In the genomic region with DNA sequence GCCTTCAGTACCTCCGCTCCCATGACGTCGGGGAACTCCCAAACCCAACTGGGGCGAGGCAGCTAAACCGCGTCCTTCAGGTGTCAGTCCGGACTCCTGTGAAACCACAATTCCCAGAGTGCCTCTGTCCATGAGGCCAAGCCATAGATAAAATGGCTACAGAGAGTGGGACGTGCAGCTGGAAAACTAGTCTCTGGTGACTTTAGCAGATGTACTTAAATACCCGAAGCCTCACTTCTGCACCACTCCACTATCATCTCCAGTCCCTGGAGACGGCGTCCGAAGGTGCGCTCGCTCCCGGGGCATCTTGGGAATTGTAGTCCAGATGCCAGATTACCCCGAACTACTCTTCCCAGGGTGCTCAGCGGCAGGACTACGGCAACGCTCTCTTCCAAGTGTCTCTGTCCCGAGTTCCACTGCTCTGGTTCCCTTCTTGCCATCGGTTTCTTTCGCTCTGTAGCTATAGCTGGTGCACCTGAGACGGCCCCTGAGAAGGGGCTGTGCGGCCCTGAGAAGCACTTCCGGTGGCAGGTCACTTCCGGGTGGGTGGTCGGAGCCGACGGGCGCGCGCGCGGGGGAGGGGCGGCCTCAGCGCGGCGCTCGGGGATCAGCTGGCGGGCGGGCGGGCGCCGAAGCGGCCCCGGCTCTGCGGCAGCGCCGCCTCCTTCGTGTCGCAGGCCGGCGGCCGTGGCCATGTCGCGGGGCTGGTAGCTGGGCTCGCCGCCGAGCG, we compare ENCODE assay signal across 8 mouse cellular contexts. TPM values are rescaled to one million over a fixed set of nuclear protein-coding genes. Genes with fewer than 3 reads are reported as not detected.
A peak's percentile ranks its signal among the peaks of the same experiment; 100 is the strongest.
DNase-seq lines count a peak whose midpoint lies in the region; ATAC-seq and TF ChIP-seq lines count a peak whose summit lies in the region.

A gene (plus strand): TSS at position 603 of the 730 bp plus-strand sequence.

- peaks cover 9% of the 10 kb centered on the region for H3K36me3 ChIP-seq in forebrain, embryonic 10.5 days (replicated peaks)
- H3K36me3 ChIP-seq in heart, embryonic 15.5 days, result no peaks in the 10 kb centered on the region
- H3K36me3 ChIP-seq in liver, embryonic 14.5 days (replicated peaks; ENCODE audit: control insufficient read depth, insufficient read depth, low read depth), result no peaks in the 10 kb centered on the region
- no peaks in the 10 kb centered on the region; the same call in 1 of the 2 replicates for H3K36me3 ChIP-seq in neural tube, embryonic 11.5 days (ENCODE audit: control insufficient read depth, insufficient read depth, low read length)
- H3K36me3 ChIP-seq in stomach, postnatal 0 days (ENCODE audit: control insufficient read depth, insufficient read depth, low read length), result no peaks in the 10 kb centered on the region

- peak; percentile 84 for DNase-seq in c-Kit-negative CD71-positive TER-119-positive erythroid progenitor cells, embryonic 14.5 days (ENCODE audit: low read depth, low spot score)
- peak; percentile 91 for DNase-seq in forebrain, embryonic 10.5 days (ENCODE audit: extremely low spot score, low spot score)
- DNase-seq in kidney, postnatal 25 days, result peak; percentile 88 to 94
- DNase-seq in liver, embryonic 14.5 days (ENCODE audit: low read depth in 3 of 3, low spot score in 3 of 3), result peak; percentile 75 to 84 (median 77)
- DNase-seq in neural tube, embryonic 11.5 days (ENCODE audit: low spot score), result peak; percentile 93
- peak; percentile 91 for DNase-seq in stomach, postnatal 0 days (ENCODE audit: low spot score)

- H3K9ac ChIP-seq in heart, embryonic 15.5 days, result peak within 1 kb of the TSS; percentile 98
- H3K9ac ChIP-seq in liver, embryonic 14.5 days (replicated peaks), result peak within 1 kb of the TSS; percentile 89
- peak within 1 kb of the TSS; percentile 87 for H3K9ac ChIP-seq in neural tube, embryonic 11.5 days (ENCODE audit: low read length)
- peak within 1 kb of the TSS; percentile 85 for H3K9ac ChIP-seq in stomach, postnatal 0 days (ENCODE audit: low read length)

- peaks cover 35% of the 10 kb centered on the region for H3K4me1 ChIP-seq in forebrain, embryonic 10.5 days
- peaks cover 40% of the 10 kb centered on the region for H3K4me1 ChIP-seq in heart, embryonic 15.5 days (replicated peaks)
- peaks cover 25 to 30% of the 10 kb centered on the region in 2 experiments for H3K4me1 ChIP-seq in liver, embryonic 14.5 days (replicated peaks; ENCODE audit: control insufficient read depth in 2 of 2, insufficient read depth in 2 of 2, low read length in 1 of 2)
- peaks cover 23% of the 10 kb centered on the region for H3K4me1 ChIP-seq in neural tube, embryonic 11.5 days (ENCODE audit: control insufficient read depth, insufficient read depth, low read length)
- H3K4me1 ChIP-seq in stomach, postnatal 0 days (replicated peaks; ENCODE audit: control insufficient read depth, insufficient read depth), result peaks cover 4% of the 10 kb centered on the region

- H3K27ac ChIP-seq in forebrain, embryonic 10.5 days, result peak within 1 kb of the TSS; percentile 96
- H3K27ac ChIP-seq in heart, embryonic 15.5 days, result peak within 1 kb of the TSS; percentile 99
- H3K27ac ChIP-seq in liver, embryonic 14.5 days, result peak within 1 kb of the TSS; percentile 80
- H3K27ac ChIP-seq in neural tube, embryonic 11.5 days (ENCODE audit: low read depth, low read length), result peak within 1 kb of the TSS; percentile 90
- peak within 1 kb of the TSS; percentile 98 for H3K27ac ChIP-seq in stomach, postnatal 0 days (replicated peaks)

- TF ChIP-seq CTCF in liver, embryonic 14.5 days (IDR thresholded peaks at IDR 0.05; ENCODE audit: low read depth), result peak; percentile 1; the same call in 1 of the 2 replicates
- TF ChIP-seq CTCF in stomach, postnatal 0 days (IDR thresholded peaks at IDR 0.05; ENCODE audit: low read depth), result no peak

- TF ChIP-seq EP300 in liver, embryonic 14.5 days (IDR thresholded peaks at IDR 0.05; ENCODE audit: low read depth), result no peak
- no peak for TF ChIP-seq EP300 in stomach, postnatal 0 days (optimal IDR thresholded peaks at IDR 0.05)

- H3K27me3 ChIP-seq in forebrain, embryonic 10.5 days (ENCODE audit: poor library complexity, severe bottlenecking), result no peaks in the 10 kb centered on the region
- no peaks in the 10 kb centered on the region for H3K27me3 ChIP-seq in heart, embryonic 15.5 days
- H3K27me3 ChIP-seq in liver, embryonic 14.5 days (ENCODE audit: control insufficient read depth, insufficient read depth, low read length), result no peaks in the 10 kb centered on the region
- H3K27me3 ChIP-seq in neural tube, embryonic 11.5 days (ENCODE audit: control insufficient read depth, insufficient read depth, low read length), result no peaks in the 10 kb centered on the region
- no peaks in the 10 kb centered on the region for H3K27me3 ChIP-seq in stomach, postnatal 0 days (ENCODE audit: control insufficient read depth, insufficient read depth, low read length)

- peak within 1 kb of the TSS; percentile 77 for H3K4me2 ChIP-seq in heart, embryonic 15.5 days
- H3K4me2 ChIP-seq in liver, embryonic 14.5 days (ENCODE audit: low read depth), result peak within 1 kb of the TSS; percentile 82
- H3K4me2 ChIP-seq in neural tube, embryonic 11.5 days (ENCODE audit: low read depth), result peak within 1 kb of the TSS; percentile 94
- H3K4me2 ChIP-seq in stomach, postnatal 0 days (replicated peaks; ENCODE audit: low read depth), result peak within 1 kb of the TSS; percentile 63

- H3K9me3 ChIP-seq in forebrain, embryonic 10.5 days, result no peaks in the 10 kb centered on the region
- no peaks in the 10 kb centered on the region for H3K9me3 ChIP-seq in heart, embryonic 15.5 days (replicated peaks)
- no peaks in the 10 kb centered on the region for H3K9me3 ChIP-seq in liver, embryonic 14.5 days (ENCODE audit: control insufficient read depth, low read length)
- H3K9me3 ChIP-seq in neural tube, embryonic 11.5 days (ENCODE audit: control insufficient read depth, low read length), result no peaks in the 10 kb centered on the region
- no peaks in the 10 kb centered on the region for H3K9me3 ChIP-seq in stomach, postnatal 0 days (ENCODE audit: control insufficient read depth, low read length)

- WGBS in forebrain, embryonic 10.5 days, result under 1% methylated on average over 60 of the region's 60 CpGs
- under 1% methylated on average over 60 of the region's 60 CpGs for WGBS in heart, embryonic 15.5 days
- WGBS in liver, embryonic 14.5 days (ENCODE audit: insufficient replicate concordance), result under 1% methylated on average over 60 of the region's 60 CpGs
- WGBS in neural tube, embryonic 11.5 days, result under 1% methylated on average over 52 of the region's 60 CpGs
- under 1% methylated on average over 53 of the region's 60 CpGs for WGBS in stomach, postnatal 0 days

- peak within 1 kb of the TSS; percentile 94 for H3K4me3 ChIP-seq in forebrain, embryonic 10.5 days
- H3K4me3 ChIP-seq in heart, embryonic 15.5 days, result peak within 1 kb of the TSS; percentile 95
- peak within 1 kb of the TSS; percentile 88 to 92 for H3K4me3 ChIP-seq in liver, embryonic 14.5 days (ENCODE audit: insufficient read depth in 1 of 2, low read depth in 2 of 2, low read length in 2 of 2)
- H3K4me3 ChIP-seq in neural tube, embryonic 11.5 days (ENCODE audit: low read depth, low read length), result peak within 1 kb of the TSS; percentile 81
- H3K4me3 ChIP-seq in stomach, postnatal 0 days (ENCODE audit: low read depth, low read length), result peak within 1 kb of the TSS; percentile 90

- peak; percentile 65 for ATAC-seq in CD4-positive, CD25-positive, alpha-beta regulatory T cell, adult 4 months
- peak; percentile 89 for ATAC-seq in heart, embryonic 15.5 days (replicated peaks; ENCODE audit: insufficient number of reproducible peaks, insufficient read depth, low FRiP score, low read depth)
- peak; percentile 89 for ATAC-seq in liver, embryonic 14.5 days (ENCODE audit: insufficient read depth)
- ATAC-seq in neural tube, embryonic 11.5 days (ENCODE audit: insufficient read depth, low FRiP score, low TSS enrichment), result peak; percentile 92
- ATAC-seq in stomach, postnatal 0 days (ENCODE audit: low FRiP score, low TSS enrichment), result peak; percentile 85

RNA-seq across cellular contexts. Expression of the gene that starts here (rescaled TPM):
- 10 to 100 TPM; 22.8 to 29.2 TPM for polyA plus RNA-seq in CD4-positive, CD25-positive, alpha-beta regulatory T cell, adult 4 months (2017; shearing (Covaris generic))
- 11.4 and 13.6 TPM in 2 replicates for polyA plus RNA-seq in forebrain, embryonic 10.5 days (2016; fragmentation: Nextera tagmentation; extraction: Ambion mirVana)
- polyA plus RNA-seq in heart, embryonic 15.5 days (2015; fragmentation: Nextera tagmentation; extraction: Ambion mirVana), result 16.6 and 21.8 TPM in 2 replicates
- 2.0 and 2.4 TPM in 2 replicates for polyA plus RNA-seq in liver, embryonic 14.5 days (2012; rRNA removed)
- polyA plus RNA-seq in liver, embryonic 14.5 days (2014; fragmentation: Nextera tagmentation; extraction: Ambion mirVana), result 3.9 and 4.2 TPM in 2 replicates
- 23.8 and 27.1 TPM in 2 replicates for polyA plus RNA-seq in neural tube, embryonic 11.5 days (2014; fragmentation: Nextera tagmentation; extraction: Ambion mirVana)
- 5.6 and 5.8 TPM in 2 replicates for polyA plus RNA-seq in stomach, postnatal 0 days (2015; fragmentation: Nextera tagmentation; extraction: Ambion mirVana)

Comparison
In these comparisons a context has a peak if more than half of its experiments do, and no peak if none do; other contexts are left out.
1. Peak in every context shown above with its lines: DNase-seq, ATAC-seq, H3K4me3 ChIP-seq and H3K27ac ChIP-seq.